Mouse (Mus musculus): ENCODE results near the gene Ubr2. TPM values are rescaled to one million over a fixed set of nuclear protein-coding genes. Genes with fewer than 3 reads are reported as not detected.

Gene Ubr2
- 27.8 TPM for polyA plus RNA-seq (2014; fragmentation: Illumina TruSeq; extraction: RNeasy Lipid Tissue Mini Kit (QIAGEN cat#74804); ENCODE audit: low read depth, low replicate concordance)

GRCm38 (mm10) chr17:47009898-47010721 is at the start of gene Ubr2:
Gene Ubr2 (minus strand): TSS chr17:47010556.

GRCm38 (mm10) chr17:46910186-46910585 is 100.2 kb downstream of the Ubr2 start, which contains the start of gene Prph2:
Gene Prph2 (plus strand): TSS chr17:46910459.

GRCm38 (mm10) chr17:46890116-46890815 is 120.1 kb downstream of the Ubr2 start, which contains the start of gene Tbcc:
Gene Tbcc (plus strand): TSS chr17:46890684.

Other genes with a start within 250 kb of the Ubr2 start
- gene Ptcra, start 246.8 kb downstream of the Ubr2 start, polyA plus RNA-seq (2014; fragmentation: Illumina TruSeq; extraction: RNeasy Lipid Tissue Mini Kit (QIAGEN cat#74804); ENCODE audit: low read depth, low replicate concordance) = not detected
- gene 2310039H08Rik, start 237.9 kb downstream of the Ubr2 start, polyA plus RNA-seq (2014; fragmentation: Illumina TruSeq; extraction: RNeasy Lipid Tissue Mini Kit (QIAGEN cat#74804); ENCODE audit: low read depth, low replicate concordance) = 13.0 TPM
- 25.2 TPM for gene Rpl7l1, start 227.9 kb downstream of the Ubr2 start, polyA plus RNA-seq (2014; fragmentation: Illumina TruSeq; extraction: RNeasy Lipid Tissue Mini Kit (QIAGEN cat#74804); ENCODE audit: low read depth, low replicate concordance)
- gene Bicral, start 152.1 kb downstream of the Ubr2 start, polyA plus RNA-seq (2014; fragmentation: Illumina TruSeq; extraction: RNeasy Lipid Tissue Mini Kit (QIAGEN cat#74804); ENCODE audit: low read depth, low replicate concordance) = 11.0 TPM
- gene Tbcc, start 119.9 kb downstream of the Ubr2 start, polyA plus RNA-seq (2014; fragmentation: Illumina TruSeq; extraction: RNeasy Lipid Tissue Mini Kit (QIAGEN cat#74804); ENCODE audit: low read depth, low replicate concordance) = 0.66 TPM
- gene Prph2, start 100.1 kb downstream of the Ubr2 start, polyA plus RNA-seq (2014; fragmentation: Illumina TruSeq; extraction: RNeasy Lipid Tissue Mini Kit (QIAGEN cat#74804); ENCODE audit: low read depth, low replicate concordance) = not detected

All from sigmoid colon, adult 10 weeks (tissue).